In genomic region chr2:5249969-5250368, GRCm38 (mm10) we compare ENCODE assay signal across 8 mouse cellular contexts.
A peak's percentile ranks its signal among the peaks of the same experiment; 100 is the strongest.
DNase-seq lines count a peak whose midpoint lies in the region; ATAC-seq lines count a peak whose summit lies in the region.

No protein-coding gene starts in this region.

- no peaks in the 10 kb centered on the region for H3K36me3 ChIP-seq in embryonic facial prominence, embryonic 13.5 days
- no peaks in the 10 kb centered on the region for H3K36me3 ChIP-seq in embryonic facial prominence, embryonic 10.5 days (replicated peaks)
- no peaks in the 10 kb centered on the region for H3K36me3 ChIP-seq in lung, embryonic 16.5 days (ENCODE audit: control insufficient read depth, insufficient read depth, low read length)

- no peak overlapping the region for H3K4me3 ChIP-seq in embryonic facial prominence, embryonic 13.5 days
- no peak overlapping the region for H3K4me3 ChIP-seq in embryonic facial prominence, embryonic 10.5 days
- H3K4me3 ChIP-seq in lung, embryonic 16.5 days (ENCODE audit: low read length) = no peak overlapping the region

- DNase-seq in embryonic facial prominence, embryonic 10.5 days (ENCODE audit: low spot score) = no peak
- DNase-seq in adrenal gland, postnatal 10 days = peak; percentile 42
- peak; percentile 55 for DNase-seq in heart, postnatal 4 days
- peak; percentile 35 for DNase-seq in urinary bladder, postnatal 25 days (ENCODE audit: low spot score)
- DNase-seq in kidney, postnatal 36 days = no peak

- WGBS in embryonic facial prominence, embryonic 13.5 days = 52% methylated on average over 12 of the region's 12 CpGs
- WGBS in embryonic facial prominence, embryonic 10.5 days = 72% methylated on average over 12 of the region's 12 CpGs
- 27% methylated on average over 12 of the region's 12 CpGs for WGBS in lung, embryonic 16.5 days

- no peaks in the 10 kb centered on the region for H3K27me3 ChIP-seq in embryonic facial prominence, embryonic 13.5 days
- no peaks in the 10 kb centered on the region for H3K27me3 ChIP-seq in embryonic facial prominence, embryonic 10.5 days (replicated peaks; ENCODE audit: low read depth, poor library complexity, severe bottlenecking)
- H3K27me3 ChIP-seq in lung, embryonic 16.5 days (ENCODE audit: control insufficient read depth, insufficient read depth, low read depth, low read length) = no peaks in the 10 kb centered on the region

- peaks cover 5% of the 10 kb centered on the region; the same call in 1 of the 2 replicates for H3K9me3 ChIP-seq in embryonic facial prominence, embryonic 13.5 days
- H3K9me3 ChIP-seq in embryonic facial prominence, embryonic 10.5 days = no peaks in the 10 kb centered on the region
- no peaks in the 10 kb centered on the region for H3K9me3 ChIP-seq in lung, embryonic 16.5 days (ENCODE audit: control insufficient read depth, low read length)

- H3K27ac ChIP-seq in embryonic facial prominence, embryonic 13.5 days = peak overlapping the region; percentile 39; the same call in 1 of the 2 replicates
- H3K27ac ChIP-seq in embryonic facial prominence, embryonic 10.5 days (replicated peaks) = no peak overlapping the region
- H3K27ac ChIP-seq in lung, embryonic 16.5 days (ENCODE audit: low read length) = no peak overlapping the region

- no peak overlapping the region for H3K4me2 ChIP-seq in embryonic facial prominence, embryonic 13.5 days
- H3K4me2 ChIP-seq in lung, embryonic 16.5 days (ENCODE audit: low read depth, low read length) = no peak overlapping the region

- no peaks in the 10 kb centered on the region for H3K4me1 ChIP-seq in embryonic facial prominence, embryonic 13.5 days
- H3K4me1 ChIP-seq in embryonic facial prominence, embryonic 10.5 days = peaks cover 5% of the 10 kb centered on the region; the same call in 1 of the 2 replicates
- H3K4me1 ChIP-seq in lung, embryonic 16.5 days (replicated peaks; ENCODE audit: control insufficient read depth, insufficient read depth, low read length) = no peaks in the 10 kb centered on the region

- no peak for ATAC-seq in embryonic facial prominence, embryonic 13.5 days (ENCODE audit: insufficient number of reproducible peaks, insufficient read depth, low FRiP score, low TSS enrichment, low read depth)
- peak; percentile 95 for ATAC-seq in frontal cortex, adult (ENCODE audit: low TSS enrichment)
- ATAC-seq in lung, embryonic 16.5 days (ENCODE audit: low read depth) = peak; percentile 85

- no peak overlapping the region for H3K9ac ChIP-seq in embryonic facial prominence, embryonic 13.5 days
- no peak overlapping the region for H3K9ac ChIP-seq in lung, embryonic 16.5 days (ENCODE audit: low read length)

Comparison
In these comparisons a context has a peak if more than half of its experiments do, and no peak if none do; other contexts are left out.
1. DNase-seq: peak in adrenal gland, postnatal 10 days (single experiment), heart, postnatal 4 days (single experiment) and urinary bladder, postnatal 25 days (single experiment); none in embryonic facial prominence, embryonic 10.5 days (single experiment) and kidney, postnatal 36 days (0 of 2).